Mouse (Mus musculus): ENCODE data around the gene Adam22. TPM values are rescaled to one million over a fixed set of nuclear protein-coding genes. Genes with fewer than 3 reads are reported as not detected.

Gene Adam22
- polyA plus RNA-seq (2014; fragmentation: Nextera tagmentation; extraction: Ambion mirVana): 2.1 and 2.2 TPM in 2 replicates

DNA sequence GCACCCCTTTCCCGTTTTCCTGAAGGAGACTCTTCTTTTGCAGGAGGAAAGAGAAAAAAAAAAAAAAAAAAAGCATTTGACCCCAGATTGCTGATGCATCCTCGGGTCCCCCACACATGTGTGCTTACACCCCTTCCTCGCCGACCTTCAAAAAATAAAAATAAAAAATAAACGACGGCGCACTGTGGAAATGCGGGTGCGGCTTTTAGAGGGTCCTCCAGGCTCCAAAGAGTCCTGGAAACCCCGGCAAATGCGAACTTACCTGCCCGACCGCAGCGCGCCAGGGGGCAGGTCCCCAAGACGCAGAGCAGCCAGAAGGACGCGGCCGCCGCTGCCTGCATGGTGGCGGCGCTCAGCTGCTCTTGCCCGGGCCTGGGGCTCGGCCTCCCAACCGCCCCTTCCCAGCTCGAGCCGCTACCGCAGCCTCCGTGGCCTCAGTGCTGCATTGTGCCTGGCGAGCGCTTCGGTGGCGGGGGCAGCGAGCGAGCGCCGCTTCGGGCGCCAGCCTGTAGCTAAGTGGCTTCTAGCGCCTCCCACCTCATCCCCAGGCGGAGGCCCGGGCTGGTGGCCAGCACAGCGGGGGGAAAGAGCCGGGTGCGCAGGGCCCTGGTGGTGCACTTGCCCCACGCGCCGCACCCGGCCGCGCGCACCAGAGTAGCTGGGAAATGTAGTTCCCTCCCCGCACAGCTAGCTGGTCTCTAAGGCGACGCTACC is at the start of gene Adam22:
Gene Adam22 (minus strand): TSS at position 547 of the 714 bp plus-strand sequence.
- no peaks in the 10 kb centered on the region for H3K36me3 ChIP-seq (ENCODE audit: control insufficient read depth, insufficient read depth, low read length)
- H3K27me3 ChIP-seq (replicated peaks; ENCODE audit: control insufficient read depth, insufficient read depth, low read length): peaks cover 24% of the 10 kb centered on the region
- DNase-seq (ENCODE audit: low spot score) (peak; percentile 59), ATAC-seq (replicated peaks; ENCODE audit: low FRiP score) (peak; percentile 73)
- H3K4me3 ChIP-seq (ENCODE audit: low read depth, low read length): peak within 1 kb of the TSS; percentile 50
- H3K4me2 ChIP-seq: peak within 1 kb of the TSS; percentile 73
- H3K9me3 ChIP-seq (ENCODE audit: control insufficient read depth, low read length): no peaks in the 10 kb centered on the region
- H3K27ac ChIP-seq (ENCODE audit: low read depth, low read length): no peak within 1 kb of the TSS
- 1% methylated on average over 55 of the region's 55 CpGs for WGBS
- H3K9ac ChIP-seq (ENCODE audit: low read depth, low read length): peak within 1 kb of the TSS; percentile 1; the same call in 1 of the 2 replicates
- H3K4me1 ChIP-seq (replicated peaks; ENCODE audit: control insufficient read depth, insufficient read depth, low read length): no peaks in the 10 kb centered on the region

DNA sequence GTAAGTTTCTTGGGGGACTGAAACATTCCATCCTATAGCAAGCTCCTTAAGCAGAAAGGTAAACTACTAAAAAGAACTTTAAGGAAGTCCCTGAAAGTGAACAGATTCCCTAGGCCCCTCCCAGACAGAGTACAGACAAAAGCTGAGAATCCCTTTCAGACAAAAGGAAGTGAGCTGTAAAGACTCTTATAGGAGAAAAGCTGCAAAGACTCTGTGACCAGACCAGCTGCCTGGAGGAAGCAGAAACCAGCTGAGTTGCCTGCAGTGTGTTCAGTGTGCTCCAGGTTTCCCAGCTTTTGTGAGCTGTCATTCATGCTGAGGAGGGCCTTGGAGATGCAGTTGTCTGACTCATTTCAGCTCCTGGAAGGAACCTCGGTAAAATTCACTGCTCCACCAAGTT is 49.5 kb upstream of the Adam22 start:
- Histone ChIP-seq H3K9ac (ENCODE audit: low read depth, low read length) (no peak overlapping the region), H3K4me1 (replicated peaks; ENCODE audit: control insufficient read depth, insufficient read depth, low read length) (no peaks in the 10 kb centered on the region; the same call in 1 of the 2 replicates), H3K9me3 (ENCODE audit: control insufficient read depth, low read length) (no peaks in the 10 kb centered on the region), H3K4me3 (ENCODE audit: low read depth, low read length) (no peak overlapping the region), H3K36me3 (ENCODE audit: control insufficient read depth, insufficient read depth, low read length) (peaks cover 8% of the 10 kb centered on the region; the same call in 1 of the 2 replicates), H3K27me3 (replicated peaks; ENCODE audit: control insufficient read depth, insufficient read depth, low read length) (no peaks in the 10 kb centered on the region), H3K4me2 (no peak overlapping the region), H3K27ac (ENCODE audit: low read depth, low read length) (no peak overlapping the region)
- 46% methylated on average over 1 of the region's 1 CpGs for WGBS
- ATAC-seq (replicated peaks; ENCODE audit: low FRiP score) (no peak), DNase-seq (ENCODE audit: low spot score) (no peak)

DNA sequence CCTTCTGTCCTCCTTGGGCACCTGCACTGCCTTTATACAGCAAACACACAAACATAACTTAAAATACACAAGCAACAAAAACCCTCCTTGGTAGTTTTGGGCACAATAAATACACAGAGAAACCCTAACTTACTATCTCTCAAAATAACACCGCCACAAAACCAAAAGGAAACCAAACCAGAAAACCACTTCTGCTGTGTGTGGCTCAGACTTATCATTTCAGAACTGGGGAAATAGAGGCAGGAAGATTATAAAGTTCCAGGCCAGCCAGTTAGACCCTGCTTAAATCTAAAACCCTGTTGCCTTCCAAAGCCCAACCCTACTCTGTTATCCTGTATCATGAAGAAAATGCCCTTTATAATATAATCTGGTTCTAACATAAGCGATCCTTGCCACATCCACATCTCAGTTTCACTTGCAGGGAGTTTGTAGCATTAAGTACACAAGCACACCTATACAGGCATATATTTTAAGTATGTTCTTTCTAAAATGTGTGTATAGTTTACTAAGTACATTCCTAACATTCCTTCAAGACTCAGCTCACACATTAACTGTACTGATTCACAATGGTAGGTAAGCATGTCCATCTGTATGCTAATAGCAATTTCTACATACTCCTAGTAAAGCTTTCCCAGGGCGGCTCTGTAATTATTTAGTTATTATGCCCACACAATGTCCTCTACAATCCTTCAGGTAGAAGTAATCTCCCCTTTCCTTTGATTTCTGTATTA is 48.9 kb upstream of the Adam22 start:
- Histone ChIP-seq H3K36me3 (ENCODE audit: control insufficient read depth, insufficient read depth, low read length) (peaks cover 10% of the 10 kb centered on the region; the same call in 1 of the 2 replicates), H3K27ac (ENCODE audit: low read depth, low read length) (no peak overlapping the region), H3K4me1 (replicated peaks; ENCODE audit: control insufficient read depth, insufficient read depth, low read length) (no peaks in the 10 kb centered on the region; the same call in 1 of the 2 replicates), H3K9me3 (ENCODE audit: control insufficient read depth, low read length) (no peaks in the 10 kb centered on the region), H3K4me2 (no peak overlapping the region), H3K27me3 (replicated peaks; ENCODE audit: control insufficient read depth, insufficient read depth, low read length) (no peaks in the 10 kb centered on the region), H3K4me3 (ENCODE audit: low read depth, low read length) (no peak overlapping the region), H3K9ac (ENCODE audit: low read depth, low read length) (no peak overlapping the region)
- no peak for DNase-seq (ENCODE audit: low spot score)
- no peak for ATAC-seq (replicated peaks; ENCODE audit: low FRiP score)
- 89% methylated on average over 3 of the region's 3 CpGs for WGBS

DNA sequence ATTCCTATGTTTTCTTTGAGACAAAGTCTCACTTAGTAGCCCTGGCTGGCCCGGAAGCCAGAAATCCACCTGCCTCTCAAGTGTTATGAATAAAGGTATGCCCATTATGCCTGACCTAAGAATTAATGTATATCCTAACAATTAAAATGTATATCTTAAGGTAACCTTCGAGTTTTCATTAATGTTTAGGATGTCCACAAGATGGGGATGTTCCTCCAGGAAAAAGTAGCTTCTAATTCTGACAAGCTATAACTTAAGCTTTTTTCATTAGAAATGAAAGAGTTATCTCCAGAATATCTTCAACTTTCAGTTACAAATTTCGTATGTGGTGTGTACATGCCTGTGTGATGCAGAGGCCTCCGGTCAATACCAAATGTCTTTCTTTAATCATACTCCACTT is 40.8 kb upstream of the Adam22 start:
- no peak for ATAC-seq (replicated peaks; ENCODE audit: low FRiP score)

DNA sequence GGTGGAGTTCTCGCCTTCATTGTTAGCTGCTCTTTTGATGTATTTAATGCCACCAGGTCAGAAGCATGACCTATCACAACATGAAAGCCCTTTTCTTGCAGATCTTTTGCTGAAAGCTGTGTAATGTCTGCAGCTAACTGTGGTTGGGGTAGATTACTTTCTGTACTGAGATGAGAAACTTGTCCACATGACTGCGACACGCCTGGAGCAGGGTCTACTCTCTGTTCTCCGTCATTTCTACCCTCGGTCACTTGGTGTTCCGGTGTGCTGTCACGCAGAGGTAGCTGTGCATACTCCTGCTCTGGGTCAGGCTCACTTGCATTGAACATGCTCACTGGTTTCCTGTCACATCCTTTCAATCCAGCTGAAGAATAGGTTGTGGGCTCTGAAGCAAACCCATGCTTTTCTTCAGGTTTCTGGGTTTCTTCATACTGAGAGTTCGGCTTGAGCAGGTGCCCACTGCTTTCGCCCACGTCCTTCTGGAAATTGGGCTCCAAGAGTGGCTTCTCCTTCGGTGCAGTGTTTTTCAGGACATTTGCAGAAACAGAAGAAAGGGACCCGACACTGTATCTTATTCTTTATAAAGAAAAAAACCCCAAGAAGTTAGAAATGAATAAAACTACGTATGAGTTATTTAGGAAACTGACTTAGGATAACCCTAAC is 29.8 kb upstream of the Adam22 start:
- ATAC-seq (replicated peaks; ENCODE audit: low FRiP score) (no peak), DNase-seq (ENCODE audit: low spot score) (no peak)
- Histone ChIP-seq H3K9me3 (ENCODE audit: control insufficient read depth, low read length) (no peaks in the 10 kb centered on the region), H3K9ac (ENCODE audit: low read depth, low read length) (no peak overlapping the region), H3K4me1 (replicated peaks; ENCODE audit: control insufficient read depth, insufficient read depth, low read length) (no peaks in the 10 kb centered on the region), H3K4me2 (no peak overlapping the region), H3K27me3 (replicated peaks; ENCODE audit: control insufficient read depth, insufficient read depth, low read length) (no peaks in the 10 kb centered on the region), H3K4me3 (ENCODE audit: low read depth, low read length) (no peak overlapping the region), H3K36me3 (ENCODE audit: control insufficient read depth, insufficient read depth, low read length) (peaks cover 16% of the 10 kb centered on the region), H3K27ac (ENCODE audit: low read depth, low read length) (no peak overlapping the region)
- WGBS: 94% methylated on average over 13 of the region's 13 CpGs

More for the DNA sequence above, 40.8 kb upstream of the Adam22 start:
- Histone ChIP-seq H3K36me3 (ENCODE audit: control insufficient read depth, insufficient read depth, low read length) (peaks cover 18% of the 10 kb centered on the region), H3K27ac (ENCODE audit: low read depth, low read length) (no peak overlapping the region), H3K4me3 (ENCODE audit: low read depth, low read length) (no peak overlapping the region), H3K27me3 (replicated peaks; ENCODE audit: control insufficient read depth, insufficient read depth, low read length) (no peaks in the 10 kb centered on the region), H3K9ac (ENCODE audit: low read depth, low read length) (no peak overlapping the region), H3K4me2 (no peak overlapping the region), H3K4me1 (replicated peaks; ENCODE audit: control insufficient read depth, insufficient read depth, low read length) (no peaks in the 10 kb centered on the region), H3K9me3 (ENCODE audit: control insufficient read depth, low read length) (no peaks in the 10 kb centered on the region)
- DNase-seq (ENCODE audit: low spot score): no peak
- 87% methylated on average over 4 of the region's 4 CpGs for WGBS

GRCm38 (mm10) chr5:8393891-8394583 is 26.1 kb upstream of the Adam22 start:
- Histone ChIP-seq H3K4me1 (replicated peaks; ENCODE audit: control insufficient read depth, insufficient read depth, low read length) (no peaks in the 10 kb centered on the region), H3K36me3 (ENCODE audit: control insufficient read depth, insufficient read depth, low read length) (peaks cover 12% of the 10 kb centered on the region), H3K9me3 (ENCODE audit: control insufficient read depth, low read length) (no peaks in the 10 kb centered on the region), H3K4me3 (ENCODE audit: low read depth, low read length) (no peak overlapping the region), H3K27ac (ENCODE audit: low read depth, low read length) (no peak overlapping the region), H3K27me3 (replicated peaks; ENCODE audit: control insufficient read depth, insufficient read depth, low read length) (no peaks in the 10 kb centered on the region), H3K9ac (ENCODE audit: low read depth, low read length) (no peak overlapping the region), H3K4me2 (no peak overlapping the region)
- DNase-seq (ENCODE audit: low spot score) (no peak), ATAC-seq (replicated peaks; ENCODE audit: low FRiP score) (no peak)
- 71% methylated on average over 1 of the region's 1 CpGs for WGBS

- Histone ChIP-seq H3K27me3 (replicated peaks; ENCODE audit: control insufficient read depth, insufficient read depth, low read length) (peaks cover 3% of the 10 kb centered on the region; the same call in 1 of the 2 replicates), H3K4me1 (replicated peaks; ENCODE audit: control insufficient read depth, insufficient read depth, low read length) (no peaks in the 10 kb centered on the region), H3K36me3 (ENCODE audit: control insufficient read depth, insufficient read depth, low read length) (no peaks in the 10 kb centered on the region), H3K4me2 (no peak overlapping the region), H3K9ac (ENCODE audit: low read depth, low read length) (no peak overlapping the region), H3K27ac (ENCODE audit: low read depth, low read length) (no peak overlapping the region), H3K9me3 (ENCODE audit: control insufficient read depth, low read length) (no peaks in the 10 kb centered on the region), H3K4me3 (ENCODE audit: low read depth, low read length) (no peak overlapping the region)
- WGBS: 72% methylated on average over 5 of the region's 5 CpGs
- DNase-seq (ENCODE audit: low spot score) (no peak), ATAC-seq (replicated peaks; ENCODE audit: low FRiP score) (no peak)
Measured at GRCm38 (mm10) chr5:8374297-8374906, 6.4 kb upstream of the Adam22 start.

DNA sequence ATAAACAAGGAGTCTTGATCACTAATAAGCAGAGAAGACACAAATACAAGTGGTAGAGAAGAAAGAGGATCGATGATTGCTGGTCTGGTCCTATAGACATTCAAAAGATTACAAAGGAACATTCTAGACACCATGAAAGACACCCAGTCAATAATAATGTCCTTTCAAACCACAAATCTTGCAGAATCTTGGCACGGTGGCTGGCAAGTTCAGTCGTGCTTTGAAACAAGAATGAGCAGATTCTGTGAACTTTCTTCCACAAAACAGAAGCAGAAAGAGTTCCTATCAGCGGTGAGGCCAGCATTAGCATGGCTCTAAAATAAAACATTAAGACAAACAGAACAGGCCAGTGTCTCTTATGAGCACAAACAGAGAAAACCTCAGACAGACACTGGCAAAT is 5.5 kb upstream of the Adam22 start:
- H3K9ac ChIP-seq (ENCODE audit: low read depth, low read length): no peak overlapping the region
- ATAC-seq (replicated peaks; ENCODE audit: low FRiP score) (no peak), DNase-seq (ENCODE audit: low spot score) (no peak)
- H3K27ac ChIP-seq (ENCODE audit: low read depth, low read length): no peak overlapping the region
- no peak overlapping the region for H3K4me3 ChIP-seq (ENCODE audit: low read depth, low read length)
- no peaks in the 10 kb centered on the region for H3K9me3 ChIP-seq (ENCODE audit: control insufficient read depth, low read length)
- peaks cover 5% of the 10 kb centered on the region for H3K27me3 ChIP-seq (replicated peaks; ENCODE audit: control insufficient read depth, insufficient read depth, low read length)
- WGBS: 77% methylated on average over 4 of the region's 4 CpGs
- H3K4me1 ChIP-seq (replicated peaks; ENCODE audit: control insufficient read depth, insufficient read depth, low read length): no peaks in the 10 kb centered on the region
- no peak overlapping the region for H3K4me2 ChIP-seq
- no peaks in the 10 kb centered on the region for H3K36me3 ChIP-seq (ENCODE audit: control insufficient read depth, insufficient read depth, low read length)
